Mouse (Mus musculus) mature B cell (primary cell): Measurements from ENCODE around the gene Rgs9.
"Not testable (repeated sequence)": the region's sequence is repeated elsewhere in the genome, so short reads cannot be mapped to it uniquely, and the experiment has no call there.

Experiments used
- in situ Hi-C: fragments of 300-500 bp; cut with MboI; formaldehyde crosslinking; loops from 2 replicates; pipeline ENCODE4 v1.14.3; 2019

Gene Rgs9

GRCm38 (mm10) chr11:109297710-109298375, at the start of gene Rgs9:
Rgs9 (minus strand) TSS chr11:109298129.
- in situ Hi-C loops, result no loop called here

- in situ Hi-C loops, result no loop called here
These were observed 49.5 kb upstream of the Rgs9 start for GRCm38 (mm10) chr11:109347242-109347959.

GRCm38 (mm10) chr11:109343991-109344599, 46.2 kb upstream of the Rgs9 start:
- in situ Hi-C loops, result no loop called here

- in situ Hi-C loops, result no loop called here
These were observed 45.6 kb upstream of the Rgs9 start for GRCm38 (mm10) chr11:109343558-109343957.

GRCm38 (mm10) chr11:109342666-109343065, 44.7 kb upstream of the Rgs9 start:
- in situ Hi-C loops, result not testable (repeated sequence)

- in situ Hi-C loops, result no loop called here
These were observed 42.6 kb upstream of the Rgs9 start for GRCm38 (mm10) chr11:109340541-109340940.

DNA sequence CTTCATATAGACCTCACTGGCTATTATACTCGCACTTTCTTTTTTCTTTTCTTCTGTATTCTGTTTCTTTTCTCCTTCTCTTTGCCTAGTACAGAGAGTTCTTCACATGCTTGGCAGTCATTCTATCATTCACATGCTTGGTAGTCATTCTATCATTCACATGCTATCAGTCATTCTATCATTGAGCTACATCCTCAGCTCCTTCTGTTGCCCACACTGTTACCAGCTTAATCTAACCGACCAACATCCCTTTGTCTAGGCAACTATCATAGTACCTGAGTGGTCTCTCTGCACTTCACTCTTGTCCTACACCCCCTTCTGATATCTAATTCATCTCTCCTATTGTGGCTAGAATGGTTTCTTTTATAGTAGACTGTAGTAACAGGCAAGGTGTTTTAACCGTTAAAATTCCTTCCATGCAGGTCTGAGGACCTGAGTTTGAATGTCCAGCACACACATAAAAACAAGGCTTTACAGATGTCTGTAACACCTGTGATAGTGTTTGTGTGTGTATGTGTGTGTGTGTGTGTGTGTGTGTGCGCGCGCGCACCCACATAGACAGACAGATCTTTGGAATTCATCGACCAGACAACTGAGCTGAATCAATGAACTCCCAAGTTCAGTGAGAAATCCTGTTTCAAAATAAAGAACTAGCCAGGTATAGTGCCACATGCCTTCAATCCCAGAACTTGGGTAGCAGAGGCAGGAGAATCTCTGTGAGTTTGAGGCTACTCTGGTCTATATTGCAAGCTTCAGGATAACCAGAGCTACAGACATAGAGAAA, 41.4 kb upstream of the Rgs9 start:
- in situ Hi-C loops, result no loop called here

DNA sequence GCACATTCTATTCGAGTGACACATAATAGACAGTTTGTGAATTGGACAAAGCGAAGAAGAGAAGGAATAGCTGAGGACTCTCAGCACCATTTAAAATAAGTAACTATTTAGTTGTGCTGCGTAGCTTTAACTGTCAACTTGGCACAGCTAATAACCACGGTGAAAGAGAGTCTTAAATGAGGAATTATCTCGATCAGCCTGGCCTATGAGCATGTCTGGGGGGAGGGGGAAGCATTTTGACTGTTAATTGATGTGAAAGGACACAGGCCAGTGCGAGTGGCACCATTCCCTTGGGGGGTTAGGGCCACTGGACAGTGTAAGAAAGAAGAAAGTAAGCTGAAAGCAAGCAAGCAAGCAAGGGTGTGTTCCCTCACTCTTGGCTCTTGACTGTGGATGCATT, 38.0 kb upstream of the Rgs9 start:
- in situ Hi-C loops, result no loop called here

DNA sequence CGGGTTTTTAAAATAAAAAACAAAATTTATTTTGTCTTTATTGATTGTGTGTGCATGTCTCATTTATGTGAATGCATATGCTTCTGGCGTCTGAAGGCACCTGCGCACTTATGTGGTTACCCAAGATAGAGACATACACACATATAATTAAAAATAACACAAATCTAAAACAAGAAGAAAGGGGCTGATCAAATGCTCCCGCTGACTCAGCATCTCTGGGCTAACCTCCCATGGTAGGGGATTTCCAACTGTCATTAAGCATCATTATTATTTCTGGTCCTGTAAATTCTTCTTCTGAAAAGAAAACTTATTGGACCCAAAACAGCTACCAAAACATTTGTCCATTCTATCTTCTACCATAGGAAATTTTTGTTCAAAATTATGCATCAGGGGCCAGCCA, 36.8 kb upstream of the Rgs9 start:
- in situ Hi-C loops, result loop anchor here (5.0 kb wide), 1 partner anchor 93 kb away; the partner anchor contains the start of gene Amz2

GRCm38 (mm10) chr11:109332722-109333121, 34.8 kb upstream of the Rgs9 start:
- in situ Hi-C loops, result loop anchor here (5.0 kb wide), 1 partner anchor 95 kb away; the partner anchor contains the start of gene Amz2

GRCm38 (mm10) chr11:109331424-109331824, 33.5 kb upstream of the Rgs9 start:
- in situ Hi-C loops, result loop anchor here (5.0 kb wide), 1 partner anchor 96 kb away; the partner anchor contains the start of gene Amz2

DNA sequence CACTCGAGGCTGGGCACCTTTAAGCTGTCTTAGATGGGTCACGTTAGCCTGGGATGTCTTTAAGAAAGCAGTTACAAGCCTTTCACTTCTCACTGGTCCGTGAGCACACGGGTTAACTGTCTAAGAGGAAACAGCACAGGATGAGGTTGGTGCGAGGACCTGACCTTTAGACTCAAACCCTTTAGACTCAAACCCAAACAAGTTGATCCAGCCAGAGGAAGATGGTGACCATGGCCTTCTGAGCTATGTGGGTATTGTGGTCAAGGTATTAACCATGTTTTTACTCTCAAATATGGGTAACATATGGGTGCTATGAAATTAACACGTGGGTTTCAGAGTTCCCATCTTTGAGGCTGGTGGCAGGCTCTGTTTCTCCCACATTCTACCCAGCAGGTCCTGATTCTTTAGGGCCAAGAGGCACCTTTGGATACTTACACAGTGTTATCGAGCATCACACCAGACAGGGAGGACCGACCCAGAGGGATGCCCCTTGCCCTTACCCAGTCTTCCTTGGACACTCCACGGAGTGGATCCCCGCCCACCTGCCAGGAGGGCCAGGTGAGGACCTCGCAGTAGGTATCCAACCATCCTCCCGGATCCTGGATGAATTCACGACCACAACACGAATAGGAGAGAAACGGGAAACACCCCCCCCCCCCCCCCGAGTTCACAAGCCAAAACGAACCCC, 32.9 kb upstream of the Rgs9 start:
- in situ Hi-C loops, result loop anchor here (5.0 kb wide), 1 partner anchor 96 kb away; the partner anchor contains the start of gene Amz2

GRCm38 (mm10) chr11:109329331-109329730, 31.4 kb upstream of the Rgs9 start:
- in situ Hi-C loops, result no loop called here

DNA sequence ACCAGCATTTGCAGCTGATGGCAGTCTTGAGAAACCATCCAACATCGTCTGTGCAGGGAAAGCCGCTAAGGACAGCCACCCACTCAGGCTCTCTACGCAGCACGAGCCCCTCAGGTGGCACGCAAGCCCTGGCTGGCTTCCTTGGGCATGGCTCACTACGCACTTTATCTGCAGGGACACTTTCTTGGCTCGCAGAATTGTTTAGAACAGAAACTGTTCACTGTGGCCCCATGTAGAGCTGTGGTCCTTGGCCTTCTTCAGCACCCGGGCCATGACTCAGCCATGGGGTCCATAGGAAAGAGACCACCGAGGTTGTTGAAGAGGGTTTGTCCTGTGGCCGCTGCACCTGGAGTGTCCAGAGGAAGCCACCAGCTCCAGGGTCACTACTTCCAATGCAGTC, 30.0 kb upstream of the Rgs9 start:
- in situ Hi-C loops, result no loop called here

DNA sequence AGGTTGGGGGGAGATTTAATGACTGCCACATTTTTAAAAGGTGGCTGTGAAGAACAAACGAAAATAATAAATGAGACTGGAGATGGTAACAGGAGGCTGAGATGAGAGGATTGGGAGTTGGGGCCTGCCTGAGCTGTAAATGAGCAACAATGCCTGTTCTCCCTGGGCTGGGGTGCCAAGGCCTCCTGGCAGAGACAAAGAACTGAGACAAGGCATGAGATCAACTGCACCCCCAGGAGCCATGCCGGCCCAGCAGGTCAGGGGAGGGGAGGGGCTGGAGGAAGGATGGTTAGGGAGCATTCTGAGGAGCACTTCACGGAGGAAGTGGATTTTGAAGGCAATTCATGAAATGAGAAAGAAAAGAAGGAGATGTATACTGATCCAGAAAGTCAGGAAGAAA, 29.5 kb upstream of the Rgs9 start:
- in situ Hi-C loops, result no loop called here

GRCm38 (mm10) chr11:109326270-109326669, 28.3 kb upstream of the Rgs9 start:
- in situ Hi-C loops, result no loop called here

DNA sequence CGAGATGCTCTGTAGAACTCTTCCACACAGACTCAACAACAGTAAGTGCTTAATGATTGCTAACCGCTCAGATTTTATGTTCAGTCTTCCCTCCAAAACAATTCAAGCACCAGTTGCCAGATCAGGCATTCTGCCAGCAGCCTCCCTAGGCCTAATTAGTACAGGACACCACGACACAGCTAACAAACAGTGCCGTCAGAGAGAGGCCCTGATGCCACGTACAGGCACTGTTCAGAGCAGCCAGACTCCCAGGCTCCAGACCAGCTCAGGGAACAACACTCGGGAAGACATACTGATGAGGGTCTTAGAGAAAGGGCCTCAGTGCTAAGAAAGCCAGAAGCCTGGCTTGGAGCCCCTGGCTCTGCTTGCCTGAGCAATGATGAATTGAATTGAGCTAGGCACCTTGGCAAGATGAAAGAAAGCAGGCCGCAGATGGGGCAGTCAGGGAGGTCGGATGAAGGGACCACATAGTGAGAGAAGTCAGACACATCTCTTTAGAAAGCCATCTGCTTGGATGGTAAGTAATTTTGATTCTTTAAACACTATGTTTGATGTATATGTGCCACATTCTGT, 22.5 kb upstream of the Rgs9 start:
- in situ Hi-C loops, result loop anchor here (25.0 kb wide), 1 partner anchor 542 kb away; no protein-coding TSS in a partner anchor

GRCm38 (mm10) chr11:109319946-109320345, 22.0 kb upstream of the Rgs9 start:
- in situ Hi-C loops, result loop anchor here (10.0 to 25.0 kb wide), 2 partner anchors 265 to 542 kb away; no protein-coding TSS in a partner anchor

DNA sequence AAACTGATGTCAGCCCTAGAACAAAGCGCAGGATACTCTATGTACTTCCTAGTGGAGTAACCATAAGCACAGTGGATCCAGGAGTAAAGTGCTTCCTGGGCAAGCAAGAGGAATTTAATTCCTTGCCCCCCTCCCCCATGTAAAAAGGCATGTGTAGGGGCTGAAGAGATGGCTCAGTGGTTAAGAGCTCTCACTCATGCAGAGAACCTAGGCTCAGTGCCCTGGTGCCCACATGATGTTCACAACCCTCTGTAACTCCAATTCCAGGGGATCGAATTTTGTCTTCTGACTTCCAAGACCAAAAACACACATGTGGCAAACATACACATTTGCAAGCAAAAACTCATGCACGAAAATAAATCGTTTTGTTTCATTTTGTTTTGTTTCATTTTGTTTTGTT, 21.5 kb upstream of the Rgs9 start:
- in situ Hi-C loops, result loop anchor here (10.0 to 25.0 kb wide), 2 partner anchors 265 to 543 kb away; no protein-coding TSS in a partner anchor

DNA sequence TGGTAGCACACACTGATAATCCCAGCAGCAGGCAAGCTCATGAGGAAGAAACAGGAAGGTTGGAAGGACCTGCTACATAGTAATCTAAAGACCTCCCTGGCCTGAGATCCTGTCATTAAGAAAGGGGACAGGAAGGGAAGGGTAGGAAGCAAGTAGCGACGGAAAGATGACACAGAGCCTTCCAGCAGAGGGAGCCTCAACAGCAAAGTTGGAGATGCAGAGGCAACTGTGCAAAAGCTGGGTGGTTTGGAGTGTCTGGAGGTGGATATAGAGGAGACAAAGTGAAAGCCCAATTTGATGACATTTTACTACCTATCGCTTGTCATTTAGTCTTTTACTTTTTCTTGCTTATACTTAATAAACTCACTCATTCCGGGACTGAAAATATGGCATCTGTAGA, 19.0 kb upstream of the Rgs9 start:
- in situ Hi-C loops, result loop anchor here (10.0 to 25.0 kb wide), 2 partner anchors 268 to 545 kb away; no protein-coding TSS in a partner anchor
